In the genomic region with DNA sequence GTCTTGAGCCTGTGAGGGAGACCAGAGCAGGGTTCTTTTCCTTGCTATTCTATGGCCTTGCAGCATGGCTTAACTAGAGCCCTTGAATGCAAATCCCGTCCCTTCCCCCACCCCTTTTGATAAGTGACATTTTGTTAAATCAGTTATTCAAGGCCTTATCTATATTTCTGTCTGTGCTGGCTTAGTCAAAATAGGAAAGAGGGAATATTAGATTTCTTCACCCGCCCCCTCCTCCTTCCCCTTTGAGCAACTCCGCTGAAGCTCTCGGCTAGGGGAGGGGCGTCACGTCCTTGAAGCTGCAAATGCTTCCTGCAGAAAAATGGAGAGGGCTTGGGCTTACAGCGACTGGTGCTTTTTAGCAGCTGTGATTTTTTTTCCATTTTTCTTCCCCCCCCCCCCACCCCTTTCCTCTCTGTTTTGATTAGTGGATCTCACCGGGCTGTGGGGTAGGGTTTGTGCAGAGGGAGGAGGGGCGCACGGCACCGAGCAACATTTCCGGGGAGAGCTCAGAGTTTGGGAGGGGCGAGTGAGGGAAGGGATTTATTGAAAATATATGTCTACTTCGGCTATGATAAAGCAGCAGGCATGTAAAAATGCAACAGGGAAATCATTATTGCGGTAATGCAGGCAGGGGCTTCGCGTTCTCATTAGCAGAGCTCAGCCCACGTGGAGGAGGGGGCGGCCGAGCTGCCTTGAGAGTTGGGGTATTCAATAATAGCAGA, we compare ENCODE assay signal across 8 mouse cellular contexts.
DNase-seq lines count a peak whose midpoint lies in the region; ATAC-seq and TF ChIP-seq lines count a peak whose summit lies in the region.

No protein-coding gene starts in this region.

- no peaks in the 10 kb centered on the region for H3K27me3 ChIP-seq in limb, embryonic 13.5 days
- no peaks in the 10 kb centered on the region for H3K27me3 ChIP-seq in neural tube, embryonic 15.5 days (replicated peaks)

- H3K27ac ChIP-seq in layer of hippocampus, adult 2 months: peak overlapping the region; percentile 94
- H3K27ac ChIP-seq in cortical plate, adult 2 months (ENCODE audit: insufficient read depth, low read length): peak overlapping the region; percentile 89
- H3K27ac ChIP-seq in limb, embryonic 13.5 days: peak overlapping the region; percentile 22; the same call in 1 of the 2 replicates
- H3K27ac ChIP-seq in neural tube, embryonic 15.5 days (replicated peaks): peak overlapping the region; percentile 69

- DNase-seq in layer of hippocampus, adult 2 months (ENCODE audit: low spot score in 2 of 2): peak in 1 of 2 experiments; percentile 41
- DNase-seq in layer of hippocampus, postnatal 36 days: no peak
- DNase-seq in frontal cortex, adult 2 months (ENCODE audit: extremely low spot score in 1 of 2, low spot score in 1 of 2): peak; percentile 45 to 74
- DNase-seq in gastrocnemius, adult 8-10 months (ENCODE audit: low spot score in 2 of 2): no peak

- peak; percentile 54 for ATAC-seq in limb, embryonic 13.5 days (ENCODE audit: low FRiP score, low read depth)
- ATAC-seq in neural tube, embryonic 15.5 days (ENCODE audit: low FRiP score): peak; percentile 83
- ATAC-seq in CD4-positive, CD25-positive, alpha-beta regulatory T cell, adult 4 months: no peak

- peak overlapping the region; percentile 60 for H3K4me2 ChIP-seq in limb, embryonic 13.5 days (replicated peaks)
- H3K4me2 ChIP-seq in neural tube, embryonic 15.5 days: peak overlapping the region; percentile 55

- peaks cover 6% of the 10 kb centered on the region for H3K4me1 ChIP-seq in cortical plate, adult 2 months (ENCODE audit: control insufficient read depth, insufficient read depth, low read length)
- peaks cover 48% of the 10 kb centered on the region for H3K4me1 ChIP-seq in limb, embryonic 13.5 days
- peaks cover 48% of the 10 kb centered on the region for H3K4me1 ChIP-seq in neural tube, embryonic 15.5 days

- WGBS in limb, embryonic 13.5 days: 22% methylated on average over 20 of the region's 20 CpGs
- 30% methylated on average over 20 of the region's 20 CpGs for WGBS in neural tube, embryonic 15.5 days

- H3K36me3 ChIP-seq in limb, embryonic 13.5 days: peaks cover 24% of the 10 kb centered on the region
- H3K36me3 ChIP-seq in neural tube, embryonic 15.5 days: peaks cover 7% of the 10 kb centered on the region; the same call in 1 of the 2 replicates

- peak overlapping the region; percentile 50 for H3K4me3 ChIP-seq in layer of hippocampus, adult 2 months
- H3K4me3 ChIP-seq in cortical plate, adult 2 months (ENCODE audit: insufficient read depth, low read length): peak overlapping the region; percentile 29
- peak overlapping the region; percentile 31 for H3K4me3 ChIP-seq in limb, embryonic 13.5 days
- H3K4me3 ChIP-seq in neural tube, embryonic 15.5 days (replicated peaks): peak overlapping the region; percentile 27

- TF ChIP-seq POLR2A in cortical plate, adult 2 months (IDR thresholded peaks at IDR 0.05; ENCODE audit: extremely low read depth, insufficient read depth, low read length): no peak

- no peak for TF ChIP-seq CTCF in layer of hippocampus, adult 2 months (conservative IDR thresholded peaks at IDR 0.05)
- TF ChIP-seq CTCF in cortical plate, adult 2 months (IDR thresholded peaks at IDR 0.05; ENCODE audit: extremely low read depth, insufficient read depth, low read length): no peak

- H3K9me3 ChIP-seq in limb, embryonic 13.5 days: no peaks in the 10 kb centered on the region
- no peaks in the 10 kb centered on the region for H3K9me3 ChIP-seq in neural tube, embryonic 15.5 days (replicated peaks)

- H3K9ac ChIP-seq in limb, embryonic 13.5 days: peak overlapping the region; percentile 5; the same call in 1 of the 2 replicates
- peak overlapping the region; percentile 40 for H3K9ac ChIP-seq in neural tube, embryonic 15.5 days (replicated peaks)

Comparison
In these comparisons a context has a peak if more than half of its experiments do, and no peak if none do; other contexts are left out.
1. DNase-seq: peak in frontal cortex, adult 2 months (2 of 2); none in layer of hippocampus, postnatal 36 days (0 of 2) and gastrocnemius, adult 8-10 months (0 of 2).
2. H3K27ac ChIP-seq: peak in every context shown above with its lines; median percentile 94 in layer of hippocampus, adult 2 months; 89 in cortical plate, adult 2 months; 69 in neural tube, embryonic 15.5 days; 22 in limb, embryonic 13.5 days.
3. Peak in every context shown above with its lines, with median percentiles within 50 percentile points of each other: H3K4me3 ChIP-seq.